Comparison of ENCODE assay signal across 19 mouse cellular contexts in the genomic region with DNA sequence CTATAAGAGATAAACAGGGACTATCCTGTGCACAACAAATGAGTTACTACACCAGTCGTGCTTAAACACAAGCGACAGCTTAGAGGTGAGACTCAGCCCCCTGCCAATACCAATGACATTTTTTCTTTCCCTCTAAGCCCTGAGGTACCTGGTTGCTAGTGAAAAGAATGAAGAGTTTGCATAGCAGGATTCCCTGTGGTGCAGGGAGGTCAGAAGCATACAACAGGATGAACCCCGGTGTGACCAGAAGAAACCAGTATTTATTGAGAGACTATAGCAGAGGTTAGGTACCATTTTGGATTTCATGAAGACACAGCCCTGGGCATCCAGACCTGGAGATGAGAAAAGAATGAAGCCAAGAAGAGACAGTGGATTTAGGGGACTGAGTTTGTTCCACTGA.
DNase-seq lines count a peak whose midpoint lies in the region; TF ChIP-seq lines count a peak whose summit lies in the region.
"Had no signal": no experiment of that assay in that cellular context is flagged by ENCODE, and none has a peak within 500 bp of the region (broad histone marks: within the 10 kb centered on the region; RNA-seq: fewer than 3 reads in every experiment).

No protein-coding gene starts in this region.

- no peak overlapping the region for H3K27ac ChIP-seq in gastrocnemius, adult 2 months

- peak; percentile 52 for DNase-seq in ES-CJ7 (ENCODE audit: low read depth, low spot score)
- peak; percentile 57 for DNase-seq in R1 (ENCODE audit: low read depth, low spot score)
- DNase-seq in ZHBTc4 (ENCODE audit: low read depth, low spot score): peak; percentile 45
- no peak for DNase-seq in gastrocnemius, postnatal 14 days
- no peak for DNase-seq in gastrocnemius, adult 2 months
- no peak for DNase-seq in cerebellum, adult 9-11 months
- DNase-seq: adrenal gland, adult 2 months; adrenal gland, adult 8-10 months; adrenal gland, postnatal 10 days; adrenal gland, postnatal 14 days; adrenal gland, postnatal 25 days; adrenal gland, postnatal 36 days; B cell, adult 2 months; cerebellum, adult 11 months; cerebellum, adult 11-12 months; cerebellum, adult 18-20 months; cerebellum, adult 2 months; cerebellum, adult 8-10 months; cerebellum, adult 9-10 months had no signal

- no peak for TF ChIP-seq CTCF in gastrocnemius, adult 2 months (IDR thresholded peaks at IDR 0.05)

- intact Hi-C loops in gastrocnemius, postnatal 14 days (cut with DNase I; ENCODE audit: low total_unique reads): no loop called here
- intact Hi-C loops in gastrocnemius, adult 2 months (cut with DNase I): no loop called here

- H3K4me3 ChIP-seq in gastrocnemius, adult 2 months: no peak overlapping the region

Comparison
In these comparisons a context has a peak if more than half of its experiments do, and no peak if none do; other contexts are left out.
1. DNase-seq: peak in ES-CJ7 (single experiment), R1 (single experiment) and ZHBTc4 (single experiment); none in gastrocnemius, postnatal 14 days (single experiment), gastrocnemius, adult 2 months (single experiment) and cerebellum, adult 9-11 months (single experiment).